Mouse (Mus musculus): ENCODE data around the gene Phf20.

DNA sequence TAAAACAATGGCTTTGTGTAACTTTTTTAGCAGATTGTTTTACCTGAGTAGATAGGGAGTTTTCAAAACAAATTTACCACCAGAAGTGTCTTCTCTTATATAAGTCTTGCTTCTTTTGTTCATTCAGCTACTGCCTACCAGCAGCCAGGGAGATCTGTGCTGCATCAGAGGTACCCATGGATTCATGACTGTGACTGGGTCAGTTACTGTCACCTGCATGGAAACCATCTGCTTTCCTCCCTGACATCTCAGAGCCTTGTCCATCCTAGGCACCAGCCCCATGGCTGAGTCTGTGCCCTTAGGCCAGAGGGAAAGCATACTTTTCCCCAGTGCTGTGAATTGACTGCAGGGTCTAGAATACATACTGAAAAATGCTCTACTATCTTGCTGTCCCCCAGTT is 35.1 kb downstream of the Phf20 start:
- no peak for TF ChIP-seq CTCF (IDR thresholded peaks at IDR 0.05; ENCODE audit: extremely low read depth, insufficient read depth, insufficient read length, insufficient replicate concordance)
- no peak for TF ChIP-seq POLR2A (IDR thresholded peaks at IDR 0.05; ENCODE audit: low read depth, low read length)

All from spleen, adult 2 months (tissue).